Mouse (Mus musculus) spleen, adult 2 months (tissue): Measurements from ENCODE around the gene Scube2. TPM values are rescaled to one million over a fixed set of nuclear protein-coding genes. Genes with fewer than 3 reads are reported as not detected.

Source experiments
- DNase-seq, 2 experiments: peaks; one replicate each; pipeline versions ENCODE4 v3.0.0 to v3.0.0-alpha.2; 2012 to 2021; ENCODE audit warnings: low spot score in 2 of 2, low read depth in 1 of 2
- H3K27ac ChIP-seq: fragments of 200-500 bp; 2 replicates; pipeline ENCODE4 v1.5.1; 2012; ENCODE audit warnings: low read length, inconsistent platforms; ENCODE audit not compliant: insufficient read depth
- H3K27me3 ChIP-seq: fragments of 200-500 bp; 2 replicates; pipeline ENCODE4 v1.6.1; 2012; ENCODE audit warnings: mild to moderate bottlenecking, moderate library complexity, low read length, inconsistent platforms; ENCODE audit not compliant: control insufficient read depth, insufficient read depth
- H3K36me3 ChIP-seq: fragments of 200-500 bp; 2 replicates; pipeline ENCODE4 v1.6.1; 2012; ENCODE audit warnings: mild to moderate bottlenecking, low read length, inconsistent platforms; ENCODE audit not compliant: control insufficient read depth, insufficient read depth
- H3K4me1 ChIP-seq: fragments of 200-500 bp; 2 replicates; pipeline ENCODE4 v1.6.1; 2011; ENCODE audit warnings: inconsistent platforms; ENCODE audit not compliant: control insufficient read depth, insufficient read depth, insufficient read length
- H3K4me3 ChIP-seq: fragments of 200-500 bp; 2 replicates; pipeline ENCODE4 v1.5.1; 2011; ENCODE audit warnings: mild to moderate bottlenecking, inconsistent platforms; ENCODE audit not compliant: insufficient read depth, insufficient read length; ENCODE audit errors: extremely low read depth
- CTCF ChIP-seq: fragments of 200-500 bp; IDR thresholded peaks from 2 replicates; pipeline ENCODE4 v1.5.1; 2011; ENCODE audit warnings: mild to moderate bottlenecking, inconsistent platforms; ENCODE audit not compliant: insufficient read depth, insufficient read length, insufficient replicate concordance; ENCODE audit errors: extremely low read depth
- POLR2A ChIP-seq: fragments of 200-500 bp; IDR thresholded peaks from 2 replicates; pipeline ENCODE4 v1.6.1; 2011; ENCODE audit warnings: low read depth, low read length, inconsistent platforms
- WGBS: fragments of 180-500 bp; shearing (Covaris S2); methylation state at CpG from one replicate; pipeline ENCODE4 v1.1.7; 2018; 5-methylcytosine and 5-hydroxymethylcytosine counted together
- polyA plus RNA-seq: library from polyadenylated mRNA; depleted of rRNA; stranded (reverse); fragments of >200 nt; gene quantifications from 2 replicates; pipeline ENCODE4 v1.2.3, GENCODE M21; 2012

Gene Scube2
- polyA plus RNA-seq, 1 experiment = 0.22 TPM

DNA sequence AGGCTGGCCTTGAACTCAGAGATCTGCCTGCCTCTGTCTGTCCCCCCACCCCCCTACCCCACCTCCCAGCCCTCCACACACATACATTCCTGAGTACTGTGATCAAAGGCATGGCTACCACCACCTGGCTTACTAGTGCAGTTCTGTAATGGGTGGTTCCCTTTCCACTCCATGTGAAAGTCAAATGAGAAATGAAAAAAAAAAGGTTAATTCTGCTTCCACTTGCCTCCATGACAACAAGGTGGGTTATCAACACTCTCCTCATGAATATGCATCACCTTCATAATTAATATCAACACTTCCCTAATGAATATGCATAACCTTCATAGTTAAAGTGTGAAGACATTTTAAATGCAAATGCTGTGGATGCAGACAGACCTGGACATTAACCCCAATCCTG lies 9.6 kb upstream of the Scube2 start:
- Histone ChIP-seq H3K27ac (no peak overlapping the region), H3K4me1 (no peaks in the 10 kb centered on the region), H3K4me3 (no peak overlapping the region), H3K36me3 (no peaks in the 10 kb centered on the region), H3K27me3 (no peaks in the 10 kb centered on the region)
- no peak for TF ChIP-seq CTCF
- TF ChIP-seq POLR2A = no peak
- DNase-seq = no peak

DNA sequence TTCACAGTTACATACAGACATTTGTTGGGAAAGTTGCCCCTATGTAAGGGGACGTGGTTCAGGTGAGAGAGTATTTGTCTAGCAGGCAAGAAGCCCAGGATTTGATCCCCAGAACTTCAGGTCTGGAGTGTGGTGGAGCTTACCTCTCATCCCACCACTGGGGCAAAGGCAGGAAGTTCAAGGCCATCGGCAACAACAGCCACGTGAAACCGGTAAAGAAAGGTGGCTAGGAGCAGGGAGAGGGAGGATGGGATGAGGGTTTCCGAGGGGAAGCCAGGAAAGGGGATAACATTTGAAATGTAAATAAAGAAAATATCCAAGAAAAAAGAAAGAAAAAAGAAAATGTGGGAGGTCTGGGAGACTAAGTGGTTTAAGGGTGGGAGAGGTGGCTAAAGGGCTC lies 7.7 kb upstream of the Scube2 start:
- DNase-seq = no peak
- H3K27ac ChIP-seq = no peak overlapping the region
- TF ChIP-seq POLR2A (no peak), CTCF (no peak)
- no peak overlapping the region for H3K4me3 ChIP-seq
- no peaks in the 10 kb centered on the region for H3K36me3 ChIP-seq
- H3K4me1 ChIP-seq = no peaks in the 10 kb centered on the region
- no peaks in the 10 kb centered on the region for H3K27me3 ChIP-seq
- WGBS = 79% methylated on average over 5 of the region's 5 CpGs

DNA sequence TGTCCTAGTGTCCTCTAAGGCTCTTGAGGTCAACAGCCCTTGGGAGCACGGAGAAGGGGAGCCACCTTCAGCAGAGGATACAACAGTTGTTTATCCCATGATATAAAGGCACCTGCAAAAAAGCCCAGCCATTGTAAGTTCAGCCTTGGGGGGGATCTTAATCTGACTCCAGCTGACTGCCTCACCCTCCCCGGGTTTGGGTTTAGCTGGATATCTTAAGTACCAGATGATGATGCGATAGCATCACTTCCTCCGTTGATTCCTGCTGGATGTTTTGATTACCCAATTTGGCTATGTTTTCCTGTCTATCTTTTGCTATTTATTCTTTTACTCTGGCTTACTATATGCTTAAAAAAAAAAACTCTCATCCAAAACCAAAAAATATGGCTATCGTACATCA lies 5.8 kb upstream of the Scube2 start:
- H3K27ac ChIP-seq = no peak overlapping the region
- H3K4me3 ChIP-seq = no peak overlapping the region
- no peak for DNase-seq
- TF ChIP-seq POLR2A (no peak), CTCF (no peak)
- no peaks in the 10 kb centered on the region for H3K4me1 ChIP-seq
- WGBS = 75% methylated on average over 5 of the region's 5 CpGs
- peaks cover under 1% of the 10 kb centered on the region; the same call in 1 of the 2 replicates for H3K27me3 ChIP-seq
- no peaks in the 10 kb centered on the region for H3K36me3 ChIP-seq

DNA sequence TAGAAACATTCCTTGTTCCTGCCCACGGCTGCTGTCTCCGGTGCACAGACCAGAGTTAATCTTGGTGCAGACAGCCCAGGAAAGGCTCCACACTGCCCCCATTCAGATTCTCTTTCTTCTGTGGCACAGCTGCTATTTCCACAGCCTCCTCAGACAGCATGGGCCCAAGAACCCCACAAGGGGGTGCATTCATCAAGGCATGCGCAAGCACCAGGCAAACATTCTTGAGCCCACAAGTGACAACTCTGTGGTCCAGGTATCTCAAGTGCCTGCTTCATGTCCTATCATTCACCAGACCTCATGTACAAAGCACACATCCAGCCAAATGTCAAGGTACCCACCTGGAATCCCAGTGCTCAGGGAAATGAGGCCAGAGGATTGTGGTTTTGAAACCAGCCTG lies 3.0 kb upstream of the Scube2 start:
- 54% methylated on average over 3 of the region's 3 CpGs for WGBS
- no peaks in the 10 kb centered on the region for H3K36me3 ChIP-seq
- H3K27me3 ChIP-seq = peaks cover 9% of the 10 kb centered on the region

DNA sequence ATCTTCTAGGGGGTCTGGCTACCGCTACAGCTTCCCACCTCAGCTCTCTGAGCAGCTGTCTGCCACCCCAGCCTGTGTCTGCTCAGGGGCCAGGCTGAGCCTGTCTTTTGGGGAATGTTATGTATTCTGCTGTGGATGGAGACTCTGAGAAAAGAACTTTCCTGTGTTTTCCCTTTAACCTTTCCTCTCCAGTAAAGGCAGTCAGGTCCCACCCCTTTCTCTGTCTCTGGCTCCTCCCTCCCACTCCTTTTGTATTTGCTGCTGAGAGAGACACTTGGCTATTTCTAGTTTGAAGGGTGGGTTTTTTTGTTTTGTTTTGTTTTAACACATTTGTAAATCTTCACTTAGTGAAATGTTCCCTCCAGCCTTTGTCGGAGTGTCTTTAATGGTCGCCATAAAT lies 1.2 kb upstream of the Scube2 start:
- no peak overlapping the region for H3K4me3 ChIP-seq
- H3K36me3 ChIP-seq = no peaks in the 10 kb centered on the region
- 94% methylated on average over 3 of the region's 3 CpGs for whole genome bisulfite sequencing
- DNase-seq = no peak
- H3K4me1 ChIP-seq = no peaks in the 10 kb centered on the region
- TF ChIP-seq POLR2A (no peak), CTCF (no peak)
- H3K27me3 ChIP-seq = peaks cover 9% of the 10 kb centered on the region
- no peak overlapping the region for H3K27ac ChIP-seq

More for the DNA sequence above, 3.0 kb upstream of the Scube2 start:
- no peak for DNase-seq
- Histone ChIP-seq H3K27ac (no peak overlapping the region), H3K4me3 (no peak overlapping the region), H3K4me1 (no peaks in the 10 kb centered on the region)
- TF ChIP-seq CTCF (no peak), POLR2A (no peak)

DNA sequence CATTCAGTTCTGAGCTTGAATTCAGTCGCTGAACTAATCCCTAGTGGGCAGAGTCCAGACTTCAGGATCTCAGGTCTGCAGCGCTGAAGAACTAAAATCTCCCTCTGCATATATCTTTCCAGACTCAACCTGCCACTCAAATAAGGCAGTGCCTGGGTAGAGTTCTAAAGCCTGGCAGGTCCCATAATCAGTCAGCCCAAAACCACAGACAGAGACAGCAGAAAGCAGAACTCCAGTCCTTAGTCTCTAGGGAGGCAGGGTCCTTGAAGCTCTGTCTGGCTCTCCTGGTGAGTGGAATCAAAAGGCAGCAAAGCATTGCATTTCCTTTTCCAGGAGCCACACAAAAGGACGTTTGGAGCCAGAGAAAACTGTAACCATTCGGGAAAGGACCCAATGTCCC lies 1.9 kb downstream of the Scube2 start:
- Histone ChIP-seq H3K27me3 (peaks cover 9% of the 10 kb centered on the region), H3K36me3 (no peaks in the 10 kb centered on the region), H3K27ac (no peak overlapping the region), H3K4me1 (no peaks in the 10 kb centered on the region), H3K4me3 (no peak overlapping the region)
- TF ChIP-seq POLR2A = no peak
- no peak for TF ChIP-seq CTCF
- no peak for DNase-seq
- WGBS = 15% methylated on average over 4 of the region's 4 CpGs

DNA sequence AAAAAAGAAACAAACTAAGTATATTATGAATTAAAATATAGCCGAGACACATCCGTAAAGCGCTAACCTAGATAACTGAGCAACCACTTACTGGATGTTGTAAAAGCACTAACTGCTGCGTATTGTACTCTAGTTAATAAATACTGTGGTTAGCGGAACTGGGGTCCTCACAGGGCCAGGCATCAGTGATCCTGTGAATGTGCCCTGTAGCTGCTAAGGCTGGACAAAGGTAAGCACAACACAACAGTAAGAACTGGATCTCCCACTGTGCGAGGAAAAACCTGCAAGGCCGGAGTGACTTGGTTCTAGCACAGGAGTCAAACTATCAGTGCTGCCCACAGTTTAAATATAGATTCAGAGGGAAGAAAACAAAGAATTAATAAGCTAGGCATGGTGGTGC lies 5.3 kb downstream of the Scube2 start:
- DNase-seq = no peak
- Histone ChIP-seq H3K27ac (no peak overlapping the region), H3K27me3 (peaks cover under 1% of the 10 kb centered on the region; the same call in 1 of the 2 replicates), H3K4me3 (no peak overlapping the region), H3K4me1 (no peaks in the 10 kb centered on the region), H3K36me3 (no peaks in the 10 kb centered on the region)
- 94% methylated on average over 7 of the region's 7 CpGs for WGBS
- TF ChIP-seq POLR2A (no peak), CTCF (no peak)
